Mouse (Mus musculus): ENCODE measurements at regions not wholly inside any gene's neighbourhood (a gene's known extent, or its start where the extent isn't known, plus 50 kb on each side); places are given as distances from the start of the nearest gene placed in this dataset.

GRCm38 (mm10) chr8:90192856-90193255 is 155.3 kb downstream of the Tox3 start:
- TF ChIP-seq CTCF (IDR thresholded peaks at IDR 0.05; ENCODE audit: extremely low read depth, insufficient read length, insufficient replicate concordance, low read depth, low read length): no peak
- TF ChIP-seq POLR2A (IDR thresholded peaks at IDR 0.05; ENCODE audit: low read depth, low read length): no peak
- Histone ChIP-seq H3K27ac (ENCODE audit: insufficient read depth, low read depth, low read length) (no peak overlapping the region), H3K4me1 (ENCODE audit: control insufficient read depth, insufficient read depth, insufficient read length, low read length) (no peaks in the 10 kb centered on the region), H3K4me3 (ENCODE audit: low read depth, low read length) (no peak overlapping the region), H3K27me3 (ENCODE audit: control insufficient read depth, insufficient read depth, low read length) (no peaks in the 10 kb centered on the region), H3K36me3 (ENCODE audit: control insufficient read depth, insufficient read depth, low read length) (no peaks in the 10 kb centered on the region)
- WGBS: 50% methylated on average over 2 of the region's 2 CpGs

GRCm38 (mm10) chr8:90182807-90183206 is 165.3 kb downstream of the Tox3 start:
- no peak overlapping the region for H3K27ac ChIP-seq (ENCODE audit: insufficient read depth, low read depth, low read length)
- WGBS: 39% methylated on average over 6 of the region's 6 CpGs
- TF ChIP-seq CTCF (IDR thresholded peaks at IDR 0.05; ENCODE audit: extremely low read depth, insufficient read length, insufficient replicate concordance, low read depth, low read length) (no peak), POLR2A (IDR thresholded peaks at IDR 0.05; ENCODE audit: low read depth, low read length) (no peak)
- H3K4me3 ChIP-seq (ENCODE audit: low read depth, low read length): no peak overlapping the region
- H3K27me3 ChIP-seq (ENCODE audit: control insufficient read depth, insufficient read depth, low read length): no peaks in the 10 kb centered on the region
- no peaks in the 10 kb centered on the region for H3K4me1 ChIP-seq (ENCODE audit: control insufficient read depth, insufficient read depth, insufficient read length, low read length)
- H3K36me3 ChIP-seq (ENCODE audit: control insufficient read depth, insufficient read depth, low read length): no peaks in the 10 kb centered on the region

- no peaks in the 10 kb centered on the region for H3K4me1 ChIP-seq (ENCODE audit: control insufficient read depth, insufficient read depth, insufficient read length, low read length)
- 74% methylated on average over 7 of the region's 7 CpGs for WGBS
- H3K27ac ChIP-seq (ENCODE audit: insufficient read depth, low read depth, low read length): no peak overlapping the region
- H3K36me3 ChIP-seq (ENCODE audit: control insufficient read depth, insufficient read depth, low read length): no peaks in the 10 kb centered on the region
- H3K4me3 ChIP-seq (ENCODE audit: low read depth, low read length): no peak overlapping the region
- TF ChIP-seq POLR2A (IDR thresholded peaks at IDR 0.05; ENCODE audit: low read depth, low read length) (no peak), CTCF (IDR thresholded peaks at IDR 0.05; ENCODE audit: extremely low read depth, insufficient read length, insufficient replicate concordance, low read depth, low read length) (no peak)
- no peaks in the 10 kb centered on the region for H3K27me3 ChIP-seq (ENCODE audit: control insufficient read depth, insufficient read depth, low read length)
Measured at GRCm38 (mm10) chr8:90176771-90177170, 171.4 kb downstream of the Tox3 start.

- no peak overlapping the region for H3K27ac ChIP-seq (ENCODE audit: insufficient read depth, low read depth, low read length)
- no peak overlapping the region for H3K4me3 ChIP-seq (ENCODE audit: low read depth, low read length)
- no peaks in the 10 kb centered on the region for H3K27me3 ChIP-seq (ENCODE audit: control insufficient read depth, insufficient read depth, low read length)
- TF ChIP-seq CTCF (IDR thresholded peaks at IDR 0.05; ENCODE audit: extremely low read depth, insufficient read length, insufficient replicate concordance, low read depth, low read length): no peak
- no peak for TF ChIP-seq POLR2A (IDR thresholded peaks at IDR 0.05; ENCODE audit: low read depth, low read length)
- no peaks in the 10 kb centered on the region for H3K4me1 ChIP-seq (ENCODE audit: control insufficient read depth, insufficient read depth, insufficient read length, low read length)
- WGBS: 36% methylated on average over 9 of the region's 9 CpGs
- no peaks in the 10 kb centered on the region for H3K36me3 ChIP-seq (ENCODE audit: control insufficient read depth, insufficient read depth, low read length)
Measured at GRCm38 (mm10) chr8:90176335-90176734, 171.8 kb downstream of the Tox3 start.

GRCm38 (mm10) chr8:90166639-90167038 is 181.5 kb downstream of the Tox3 start:
- Histone ChIP-seq H3K27ac (ENCODE audit: insufficient read depth, low read depth, low read length) (no peak overlapping the region), H3K4me3 (ENCODE audit: low read depth, low read length) (no peak overlapping the region), H3K4me1 (ENCODE audit: control insufficient read depth, insufficient read depth, insufficient read length, low read length) (no peaks in the 10 kb centered on the region), H3K27me3 (ENCODE audit: control insufficient read depth, insufficient read depth, low read length) (no peaks in the 10 kb centered on the region), H3K36me3 (ENCODE audit: control insufficient read depth, insufficient read depth, low read length) (no peaks in the 10 kb centered on the region)
- no peak for TF ChIP-seq POLR2A (IDR thresholded peaks at IDR 0.05; ENCODE audit: low read depth, low read length)
- no peak for TF ChIP-seq CTCF (IDR thresholded peaks at IDR 0.05; ENCODE audit: extremely low read depth, insufficient read length, insufficient replicate concordance, low read depth, low read length)
- 89% methylated on average over 2 of the region's 2 CpGs for WGBS

- Histone ChIP-seq H3K4me3 (ENCODE audit: low read depth, low read length) (no peak overlapping the region), H3K27me3 (ENCODE audit: control insufficient read depth, insufficient read depth, low read length) (no peaks in the 10 kb centered on the region), H3K27ac (ENCODE audit: insufficient read depth, low read depth, low read length) (no peak overlapping the region), H3K4me1 (ENCODE audit: control insufficient read depth, insufficient read depth, insufficient read length, low read length) (no peaks in the 10 kb centered on the region), H3K36me3 (ENCODE audit: control insufficient read depth, insufficient read depth, low read length) (no peaks in the 10 kb centered on the region)
- no peak for TF ChIP-seq POLR2A (IDR thresholded peaks at IDR 0.05; ENCODE audit: low read depth, low read length)
- no peak for TF ChIP-seq CTCF (IDR thresholded peaks at IDR 0.05; ENCODE audit: extremely low read depth, insufficient read length, insufficient replicate concordance, low read depth, low read length)
- 87% methylated on average over 5 of the region's 5 CpGs for WGBS
Measured at GRCm38 (mm10) chr8:90151477-90151876, 196.7 kb downstream of the Tox3 start.

GRCm38 (mm10) chr8:90149903-90150302 is 198.2 kb downstream of the Tox3 start:
- 78% methylated on average over 6 of the region's 6 CpGs for WGBS
- H3K4me1 ChIP-seq (ENCODE audit: control insufficient read depth, insufficient read depth, insufficient read length, low read length): no peaks in the 10 kb centered on the region
- no peak overlapping the region for H3K27ac ChIP-seq (ENCODE audit: insufficient read depth, low read depth, low read length)
- TF ChIP-seq CTCF (IDR thresholded peaks at IDR 0.05; ENCODE audit: extremely low read depth, insufficient read length, insufficient replicate concordance, low read depth, low read length): no peak
- TF ChIP-seq POLR2A (IDR thresholded peaks at IDR 0.05; ENCODE audit: low read depth, low read length): no peak
- H3K4me3 ChIP-seq (ENCODE audit: low read depth, low read length): no peak overlapping the region
- no peaks in the 10 kb centered on the region for H3K36me3 ChIP-seq (ENCODE audit: control insufficient read depth, insufficient read depth, low read length)
- no peaks in the 10 kb centered on the region for H3K27me3 ChIP-seq (ENCODE audit: control insufficient read depth, insufficient read depth, low read length)

GRCm38 (mm10) chr8:90134626-90135025 is 213.5 kb downstream of the Tox3 start:
- no peak for TF ChIP-seq POLR2A (IDR thresholded peaks at IDR 0.05; ENCODE audit: low read depth, low read length)
- no peak for TF ChIP-seq CTCF (IDR thresholded peaks at IDR 0.05; ENCODE audit: extremely low read depth, insufficient read length, insufficient replicate concordance, low read depth, low read length)
- 75% methylated on average over 5 of the region's 5 CpGs for WGBS
- no peak overlapping the region for H3K27ac ChIP-seq (ENCODE audit: insufficient read depth, low read depth, low read length)
- no peak overlapping the region for H3K4me3 ChIP-seq (ENCODE audit: low read depth, low read length)
- no peaks in the 10 kb centered on the region for H3K27me3 ChIP-seq (ENCODE audit: control insufficient read depth, insufficient read depth, low read length)
- H3K36me3 ChIP-seq (ENCODE audit: control insufficient read depth, insufficient read depth, low read length): no peaks in the 10 kb centered on the region
- H3K4me1 ChIP-seq (ENCODE audit: control insufficient read depth, insufficient read depth, insufficient read length, low read length): no peaks in the 10 kb centered on the region

Data from small intestine, adult 2 months (tissue).